Comparison of ENCODE assay signal across 21 mouse cellular contexts in the genomic region with DNA sequence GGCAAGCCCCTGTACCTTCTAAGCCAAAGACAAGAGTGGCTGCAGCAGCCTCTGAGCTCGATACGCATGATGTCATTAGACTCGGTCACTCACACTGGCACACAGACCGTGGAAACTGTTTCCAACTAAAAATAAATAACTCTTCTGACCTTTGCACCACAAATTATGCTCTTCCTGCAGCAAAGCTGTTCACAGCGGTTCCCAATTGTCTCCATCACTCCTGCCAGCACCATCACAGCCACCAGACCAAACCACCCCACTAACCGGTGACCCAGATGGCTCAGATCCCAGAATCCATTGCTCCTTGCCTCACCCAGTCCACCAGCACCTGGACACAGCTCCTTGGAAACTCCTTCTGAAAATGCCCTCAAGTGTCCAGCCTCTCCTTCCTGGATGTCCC. TPM values are rescaled to one million over a fixed set of nuclear protein-coding genes. Genes with fewer than 3 reads are reported as not detected.
DNase-seq lines count a peak whose midpoint lies in the region; ATAC-seq and TF ChIP-seq lines count a peak whose summit lies in the region.
"Had no signal": no experiment of that assay in that cellular context is flagged by ENCODE, and none has a peak within 500 bp of the region (broad histone marks: within the 10 kb centered on the region; RNA-seq: fewer than 3 reads in every experiment).

No protein-coding gene starts in this region.

- H3K9ac ChIP-seq in lung, embryonic 14.5 days = no peak overlapping the region
- H3K9ac ChIP-seq: forebrain, postnatal 0 days; liver, embryonic 13.5 days; midbrain, embryonic 12.5 days; neural tube, embryonic 12.5 days had no signal

- no peaks in the 10 kb centered on the region for H3K9me3 ChIP-seq in lung, embryonic 14.5 days (ENCODE audit: low read depth, low read length)
- H3K9me3 ChIP-seq: forebrain, embryonic 10.5 days; heart, embryonic 10.5 days; liver, embryonic 13.5 days; midbrain, embryonic 12.5 days; neural tube, embryonic 12.5 days had no signal

- H3K27ac ChIP-seq in lung, embryonic 14.5 days (ENCODE audit: low read depth) = peak overlapping the region; percentile 19; the same call in 1 of the 2 replicates
- H3K27ac ChIP-seq: forebrain, embryonic 10.5 days; heart, embryonic 10.5 days; left cerebral cortex, adult 2 months; liver, embryonic 13.5 days; midbrain, embryonic 12.5 days; neural tube, embryonic 12.5 days; stomach, postnatal 0 days had no signal

- WGBS in lung, embryonic 14.5 days = 40% methylated on average over 6 of the region's 6 CpGs
- WGBS in lung, adult 2 months = 36% methylated on average over 6 of the region's 6 CpGs

- peaks cover 8% of the 10 kb centered on the region for H3K4me1 ChIP-seq in lung, embryonic 14.5 days (ENCODE audit: insufficient read depth)
- peaks cover 19% of the 10 kb centered on the region for H3K4me1 ChIP-seq in lung, adult 2 months (ENCODE audit: control insufficient read depth, insufficient read depth, low read length)
- H3K4me1 ChIP-seq: liver, embryonic 13.5 days; midbrain, embryonic 12.5 days; neural tube, embryonic 12.5 days had no signal

- H3K27me3 ChIP-seq in lung, embryonic 14.5 days (ENCODE audit: insufficient read depth, low read length) = no peaks in the 10 kb centered on the region
- H3K27me3 ChIP-seq: liver, embryonic 13.5 days; midbrain, embryonic 12.5 days; neural tube, embryonic 12.5 days had no signal

- peaks cover 31% of the 10 kb centered on the region for H3K36me3 ChIP-seq in lung, embryonic 14.5 days (ENCODE audit: insufficient read depth)
- H3K36me3 ChIP-seq: liver, embryonic 13.5 days had no signal

- TF ChIP-seq POLR2A in lung, adult 2 months (IDR thresholded peaks at IDR 0.05; ENCODE audit: borderline replicate concordance, extremely low read depth, low read depth, low read length) = no peak

- H3K4me2 ChIP-seq in lung, embryonic 14.5 days = no peak overlapping the region
- H3K4me2 ChIP-seq: liver, embryonic 13.5 days; midbrain, embryonic 12.5 days; neural tube, embryonic 12.5 days had no signal

- DNase-seq in adrenal gland, adult 2 months = peak; percentile 21
- no peak for DNase-seq in adrenal gland, adult 8-10 months
- peak; percentile 9 for DNase-seq in embryo, embryonic 10.5 days (ENCODE audit: low spot score)
- DNase-seq in embryo, embryonic 9.5 days (ENCODE audit: extremely low spot score) = no peak
- DNase-seq in lung, embryonic 14.5 days = peak; percentile 59
- no peak for DNase-seq in lung, adult 2 months
- peak; percentile 78 for DNase-seq in brain, adult 2 months (ENCODE audit: low read depth, low spot score)
- DNase-seq in thymus, adult 18-20 months = no peak
- DNase-seq: forebrain, postnatal 0 days; gastrocnemius, postnatal 36 days; kidney, adult 11 months; left cerebral cortex, postnatal 4 days; liver, embryonic 13.5 days had no signal

- no peak for TF ChIP-seq CTCF in lung, embryonic 14.5 days (IDR thresholded peaks at IDR 0.05; ENCODE audit: low read depth)
- no peak for TF ChIP-seq CTCF in lung, adult 2 months (IDR thresholded peaks at IDR 0.05; ENCODE audit: insufficient read depth, low read length)

- no peak for ATAC-seq in lung, embryonic 14.5 days (ENCODE audit: insufficient read depth)
- ATAC-seq: activated CD4-positive, CD25-positive, alpha-beta regulatory T cell, adult 4 months; CD4-positive, CD25-positive, alpha-beta regulatory T cell, adult 4 months had no signal

- H3K4me3 ChIP-seq in lung, embryonic 14.5 days (ENCODE audit: low read depth, low read length) = no peak overlapping the region
- H3K4me3 ChIP-seq in lung, adult 2 months (replicated peaks; ENCODE audit: extremely low read depth, low read depth, low read length) = no peak overlapping the region
- H3K4me3 ChIP-seq: forebrain, embryonic 10.5 days; heart, embryonic 10.5 days; left cerebral cortex, adult 2 months; liver, embryonic 13.5 days; midbrain, embryonic 12.5 days; neural tube, embryonic 12.5 days had no signal

RNA-seq across cellular contexts. Expression of a gene that starts 27.5 kb away (rescaled TPM):
- total RNA-seq in adrenal gland, adult 2 months (2021) = 10 to 100 TPM; 21.2 to 22.1 TPM
- 7.9 and 10.5 TPM in 2 replicates for polyA plus RNA-seq in adrenal gland, adult 2 months (2012; rRNA removed)
- 10 to 100 TPM; 15.8 to 21.4 (median 20.1) TPM for total RNA-seq in adrenal gland, adult 8-10 months (2022)
- 45.6 and 46.9 TPM in 2 replicates for polyA plus RNA-seq in lung, embryonic 14.5 days (2014; fragmentation: Nextera tagmentation; extraction: Ambion mirVana)
- 76.2 and 128 TPM in 2 replicates for polyA plus RNA-seq in lung, adult 2 months (2012; rRNA removed)

Comparison
In these comparisons a context has a peak if more than half of its experiments do, and no peak if none do; other contexts are left out.
1. DNase-seq: peak in adrenal gland, adult 2 months (single experiment), embryo, embryonic 10.5 days (single experiment), lung, embryonic 14.5 days (single experiment) and brain, adult 2 months (single experiment); none in adrenal gland, adult 8-10 months (single experiment), embryo, embryonic 9.5 days (single experiment), lung, adult 2 months (single experiment) and thymus, adult 18-20 months (0 of 2).